In genomic region chr17:29062119-29063035, GRCm38 (mm10) we compare ENCODE assay signal across 11 mouse cellular contexts. TPM values are rescaled to one million over a fixed set of nuclear protein-coding genes. Genes with fewer than 3 reads are reported as not detected.
DNase-seq lines count a peak whose midpoint lies in the region; ATAC-seq and TF ChIP-seq lines count a peak whose summit lies in the region.
"Had no signal": no experiment of that assay in that cellular context is flagged by ENCODE, and none has a peak within 500 bp of the region (broad histone marks: within the 10 kb centered on the region; RNA-seq: fewer than 3 reads in every experiment).

No protein-coding gene starts in this region.

- no peak for TF ChIP-seq POLR2A in testis, adult 2 months (IDR thresholded peaks at IDR 0.05; ENCODE audit: control insufficient read depth, low read depth, low read length)

- no peak overlapping the region for H3K9ac ChIP-seq in forebrain, embryonic 12.5 days
- H3K9ac ChIP-seq in forebrain, embryonic 15.5 days (replicated peaks), result no peak overlapping the region
- H3K9ac ChIP-seq in stomach, postnatal 0 days (ENCODE audit: low read length), result no peak overlapping the region
- H3K9ac ChIP-seq: hindbrain, embryonic 15.5 days had no signal

- 0 out of 2 replicates have a peak overlapping the region, but pooled peaks have one; percentile 13 for H3K27ac ChIP-seq in forebrain, embryonic 12.5 days
- H3K27ac ChIP-seq in forebrain, embryonic 15.5 days (replicated peaks), result no peak overlapping the region
- H3K27ac ChIP-seq in testis, adult 2 months (ENCODE audit: control insufficient read depth, insufficient read depth, low read depth, low read length), result peak overlapping the region; percentile 26; the same call in 1 of the 2 replicates
- no peak overlapping the region; the same call in 1 of the 2 replicates for H3K27ac ChIP-seq in stomach, postnatal 0 days (replicated peaks)
- H3K27ac ChIP-seq: hindbrain, embryonic 15.5 days; macrophage had no signal

- H3K4me2 ChIP-seq in forebrain, embryonic 12.5 days, result no peak overlapping the region; the same call in 1 of the 2 replicates
- H3K4me2 ChIP-seq in forebrain, embryonic 15.5 days (replicated peaks), result no peak overlapping the region
- H3K4me2 ChIP-seq in stomach, postnatal 0 days (replicated peaks; ENCODE audit: low read depth), result no peak overlapping the region
- H3K4me2 ChIP-seq: hindbrain, embryonic 15.5 days had no signal

- WGBS in forebrain, embryonic 12.5 days, result 57% methylated on average over 13 of the region's 13 CpGs
- WGBS in forebrain, embryonic 15.5 days, result 61% methylated on average over 13 of the region's 13 CpGs
- WGBS in stomach, postnatal 0 days, result 41% methylated on average over 13 of the region's 13 CpGs

- no peak overlapping the region for H3K4me3 ChIP-seq in forebrain, embryonic 12.5 days (replicated peaks)
- H3K4me3 ChIP-seq in forebrain, embryonic 15.5 days, result no peak overlapping the region
- H3K4me3 ChIP-seq in testis, adult 2 months (ENCODE audit: control insufficient read depth, low read depth, low read length), result no peak overlapping the region
- H3K4me3 ChIP-seq in stomach, postnatal 0 days (ENCODE audit: low read depth, low read length), result no peak overlapping the region
- H3K4me3 ChIP-seq: hindbrain, embryonic 15.5 days had no signal

- TF ChIP-seq EP300 in stomach, postnatal 0 days (optimal IDR thresholded peaks at IDR 0.05), result no peak

- no peak for DNase-seq in testis, postnatal 10 days (ENCODE audit: low spot score)
- DNase-seq in heart, postnatal 25 days (ENCODE audit: low spot score), result peak; percentile 36
- no peak for DNase-seq in stomach, postnatal 0 days (ENCODE audit: low spot score)
- no peak for DNase-seq in layer of hippocampus, adult 11-12 months (ENCODE audit: low spot score)

- no peak for TF ChIP-seq CTCF in testis, adult 2 months (IDR thresholded peaks at IDR 0.05; ENCODE audit: control insufficient read depth, insufficient read depth, insufficient replicate concordance, low read depth, low read length)
- peak; percentile 10; the same call in 1 of the 2 replicates for TF ChIP-seq CTCF in stomach, postnatal 0 days (IDR thresholded peaks at IDR 0.05; ENCODE audit: low read depth)

- H3K27me3 ChIP-seq in forebrain, embryonic 12.5 days, result no peaks in the 10 kb centered on the region
- no peaks in the 10 kb centered on the region for H3K27me3 ChIP-seq in forebrain, embryonic 15.5 days
- no peaks in the 10 kb centered on the region for H3K27me3 ChIP-seq in testis, adult 2 months (ENCODE audit: control insufficient read depth, insufficient read depth, low read length)
- no peaks in the 10 kb centered on the region for H3K27me3 ChIP-seq in stomach, postnatal 0 days (ENCODE audit: control insufficient read depth, insufficient read depth, low read length)
- H3K27me3 ChIP-seq: hindbrain, embryonic 15.5 days had no signal

- intact Hi-C loops in heart, postnatal 25 days (cut with DNase I), result no loop called here

- H3K4me1 ChIP-seq in forebrain, embryonic 12.5 days, result peaks cover 13% of the 10 kb centered on the region
- 0 out of 2 replicates have a peak, but pooled peaks cover 3% of the 10 kb centered on the region for H3K4me1 ChIP-seq in forebrain, embryonic 15.5 days
- no peaks in the 10 kb centered on the region; the same call in 1 of the 2 replicates for H3K4me1 ChIP-seq in testis, adult 2 months (ENCODE audit: control insufficient read depth, insufficient read depth, low read length)
- H3K4me1 ChIP-seq in stomach, postnatal 0 days (replicated peaks; ENCODE audit: control insufficient read depth, insufficient read depth), result peaks cover 4% of the 10 kb centered on the region; the same call in 1 of the 2 replicates

- no peaks in the 10 kb centered on the region for H3K36me3 ChIP-seq in forebrain, embryonic 12.5 days (replicated peaks)
- H3K36me3 ChIP-seq in forebrain, embryonic 15.5 days, result no peaks in the 10 kb centered on the region
- H3K36me3 ChIP-seq in testis, adult 2 months (ENCODE audit: control insufficient read depth, insufficient read depth, low read length), result no peaks in the 10 kb centered on the region
- H3K36me3 ChIP-seq in stomach, postnatal 0 days (ENCODE audit: control insufficient read depth, insufficient read depth, low read length), result no peaks in the 10 kb centered on the region
- H3K36me3 ChIP-seq: hindbrain, embryonic 15.5 days had no signal

- ATAC-seq in forebrain, embryonic 12.5 days (ENCODE audit: low FRiP score), result no peak
- no peak for ATAC-seq in forebrain, embryonic 15.5 days (replicated peaks)
- no peak; the same call in 1 of the 2 replicates for ATAC-seq in stomach, postnatal 0 days (ENCODE audit: low FRiP score, low TSS enrichment)
- no peak for ATAC-seq in megakaryocyte progenitor cell, adult 5-6 weeks (replicated peaks; ENCODE audit: poor library complexity)

- no peaks in the 10 kb centered on the region for H3K9me3 ChIP-seq in forebrain, embryonic 12.5 days
- no peaks in the 10 kb centered on the region for H3K9me3 ChIP-seq in forebrain, embryonic 15.5 days
- no peaks in the 10 kb centered on the region for H3K9me3 ChIP-seq in stomach, postnatal 0 days (ENCODE audit: control insufficient read depth, low read length)
- H3K9me3 ChIP-seq: hindbrain, embryonic 15.5 days had no signal

RNA-seq across cellular contexts. Expression of gene Cdkn1a, which starts 28.4 kb away (rescaled TPM):
- 29.6 and 34.0 TPM in 2 replicates for polyA plus RNA-seq in forebrain, embryonic 12.5 days (2016; fragmentation: Nextera tagmentation; extraction: Ambion mirVana)
- polyA plus RNA-seq in forebrain, embryonic 15.5 days (2015; fragmentation: Nextera tagmentation; extraction: Ambion mirVana), result 39.2 and 39.4 TPM in 2 replicates
- polyA plus RNA-seq in testis, adult 2 months (2012; rRNA removed), result 10.5 and 11.3 TPM in 2 replicates
- 100 to 1,000 TPM in 1 of 2 experiments, 10 to 100 TPM in 1; 30.1 to 102 TPM for total RNA-seq in heart, postnatal 25 days (2021)
- 484 and 502 TPM in 2 replicates for polyA plus RNA-seq in stomach, postnatal 0 days (2015; fragmentation: Nextera tagmentation; extraction: Ambion mirVana)
- total RNA-seq in megakaryocyte progenitor cell, adult 5-6 weeks (2015), result 7.8 and 11.4 TPM in 2 replicates
- total RNA-seq in megakaryocyte progenitor cell, adult 5-6 weeks (2017), result 1.3 and 3.6 TPM in 2 replicates

RNA-seq across cellular contexts. Expression of gene Srsf3, which starts 29.9 kb away (rescaled TPM):
- polyA plus RNA-seq in forebrain, embryonic 12.5 days (2016; fragmentation: Nextera tagmentation; extraction: Ambion mirVana), result 852 and 860 TPM in 2 replicates
- 594 and 620 TPM in 2 replicates for polyA plus RNA-seq in forebrain, embryonic 15.5 days (2015; fragmentation: Nextera tagmentation; extraction: Ambion mirVana)
- 75.4 and 83.4 TPM in 2 replicates for polyA plus RNA-seq in testis, adult 2 months (2012; rRNA removed)
- total RNA-seq in heart, postnatal 25 days (2021), result 10 to 100 TPM; 68.9 to 75.4 TPM
- 279 and 305 TPM in 2 replicates for polyA plus RNA-seq in stomach, postnatal 0 days (2015; fragmentation: Nextera tagmentation; extraction: Ambion mirVana)
- total RNA-seq in megakaryocyte progenitor cell, adult 5-6 weeks (2015), result 486 and 506 TPM in 2 replicates
- 767 and 797 TPM in 2 replicates for total RNA-seq in megakaryocyte progenitor cell, adult 5-6 weeks (2017)

RNA-seq across cellular contexts. Expression of gene Rab44, which starts 51.6 kb away (rescaled TPM):
- 0.09 TPM in 1 of 2 replicates, not detected in the other for polyA plus RNA-seq in forebrain, embryonic 12.5 days (2016; fragmentation: Nextera tagmentation; extraction: Ambion mirVana)
- polyA plus RNA-seq in forebrain, embryonic 15.5 days (2015; fragmentation: Nextera tagmentation; extraction: Ambion mirVana), result 0.05 TPM in 1 of 2 replicates, not detected in the other
- polyA plus RNA-seq in testis, adult 2 months (2012; rRNA removed), result 2.4 TPM in 1 of 2 replicates, not detected in the other
- under 1 TPM; 0.13 to 0.39 TPM for total RNA-seq in heart, postnatal 25 days (2021)
- polyA plus RNA-seq in stomach, postnatal 0 days (2015; fragmentation: Nextera tagmentation; extraction: Ambion mirVana), result 1.4 and 2.2 TPM in 2 replicates
- total RNA-seq in megakaryocyte progenitor cell, adult 5-6 weeks (2015), result 188 and 202 TPM in 2 replicates
- total RNA-seq in megakaryocyte progenitor cell, adult 5-6 weeks (2017), result 286 and 295 TPM in 2 replicates
- total RNA-seq: left cerebral cortex, postnatal 14 days had no signal

RNA-seq across cellular contexts. Expression of gene Stk38, which starts 54.6 kb away (rescaled TPM):
- 149 and 154 TPM in 2 replicates for polyA plus RNA-seq in forebrain, embryonic 12.5 days (2016; fragmentation: Nextera tagmentation; extraction: Ambion mirVana)
- 119 and 128 TPM in 2 replicates for polyA plus RNA-seq in forebrain, embryonic 15.5 days (2015; fragmentation: Nextera tagmentation; extraction: Ambion mirVana)
- polyA plus RNA-seq in testis, adult 2 months (2012; rRNA removed), result 33.9 and 43.7 TPM in 2 replicates
- total RNA-seq in heart, postnatal 25 days (2021), result 10 to 100 TPM; 32.8 to 38.2 TPM
- polyA plus RNA-seq in stomach, postnatal 0 days (2015; fragmentation: Nextera tagmentation; extraction: Ambion mirVana), result 64.8 and 68.7 TPM in 2 replicates
- 84.6 and 97.1 TPM in 2 replicates for total RNA-seq in megakaryocyte progenitor cell, adult 5-6 weeks (2015)
- total RNA-seq in megakaryocyte progenitor cell, adult 5-6 weeks (2017), result 50.8 and 85.5 TPM in 2 replicates

Comparison
In these comparisons a context has a peak if more than half of its experiments do, and no peak if none do; other contexts are left out.
1. H3K27ac ChIP-seq: peak in forebrain, embryonic 12.5 days (single experiment) and testis, adult 2 months (single experiment); none in forebrain, embryonic 15.5 days (single experiment) and stomach, postnatal 0 days (single experiment).
2. RNA of gene Cdkn1a, which starts 28.4 kb away (polyA plus RNA-seq): 484 to 502 TPM in stomach, postnatal 0 days; 39.2 to 39.4 TPM in forebrain, embryonic 15.5 days, 29.6 to 34.0 TPM in forebrain, embryonic 12.5 days and 10.5 to 11.3 TPM in testis, adult 2 months; every median in the first group is over 10 times any median in the second.